Mouse (Mus musculus) cerebral cortex, adult 2 months (tissue): Measurements from ENCODE around the gene Col19a1.

ENCODE experiments used
- WGBS: fragments of 180-500 bp; shearing (Covaris S2); methylation state at CpG from one replicate; pipeline ENCODE4 v1.1.7; 2018; 5-methylcytosine and 5-hydroxymethylcytosine counted together

The Col19a1 gene

DNA sequence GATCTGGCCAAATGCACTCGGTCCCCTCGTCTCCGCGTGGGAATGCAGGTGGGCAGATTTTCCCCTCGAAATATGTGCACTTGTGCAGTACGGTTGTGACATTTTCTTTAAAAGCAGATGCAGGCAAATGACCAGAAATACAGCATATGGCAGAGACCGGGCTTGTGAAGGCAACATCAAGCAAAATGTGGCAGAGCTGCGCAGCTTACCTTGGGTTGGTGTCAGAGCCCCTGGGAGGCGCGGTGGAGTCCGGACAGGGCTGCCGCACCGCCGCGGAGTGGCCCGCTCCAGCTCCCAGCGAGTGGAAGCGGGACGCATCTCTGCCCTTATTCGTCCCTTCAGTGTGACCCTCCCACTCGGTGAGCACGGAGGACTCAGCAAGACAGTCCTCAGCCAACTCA lies at the start of gene Col19a1:
Gene Col19a1, minus strand, starts transcription at position 332 of the 401 bp plus-strand sequence.
- WGBS = 2% methylated on average over 22 of the region's 22 CpGs

DNA sequence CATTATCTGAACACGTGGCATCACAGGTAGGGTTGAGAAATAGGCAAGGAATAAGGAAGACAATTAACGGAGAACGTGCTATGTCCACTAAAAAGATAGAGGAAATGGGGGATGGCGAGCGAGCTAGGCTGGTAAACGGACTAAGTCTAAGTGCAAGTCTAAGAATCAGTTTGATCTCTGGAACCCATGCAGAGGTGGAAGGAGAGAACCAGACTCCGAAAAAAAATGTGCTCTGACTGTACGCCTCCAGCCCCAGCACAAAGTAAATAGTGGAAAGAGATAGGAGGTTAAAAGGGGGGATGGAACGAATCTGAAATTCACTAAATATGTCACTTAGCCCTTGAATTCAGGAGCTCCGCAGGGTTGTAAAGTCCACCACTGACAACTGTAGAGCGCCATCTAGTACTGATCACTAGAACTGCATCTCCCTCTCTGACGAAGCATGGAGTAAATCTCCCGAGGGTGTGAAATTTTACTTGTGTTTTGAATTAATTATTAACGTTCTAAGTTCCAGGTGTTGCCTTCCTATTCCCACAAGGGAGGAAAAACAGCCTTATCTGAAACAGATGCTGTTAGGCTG lies 46.4 kb upstream of the Col19a1 start:
- WGBS = 36% methylated on average over 14 of the region's 14 CpGs

DNA sequence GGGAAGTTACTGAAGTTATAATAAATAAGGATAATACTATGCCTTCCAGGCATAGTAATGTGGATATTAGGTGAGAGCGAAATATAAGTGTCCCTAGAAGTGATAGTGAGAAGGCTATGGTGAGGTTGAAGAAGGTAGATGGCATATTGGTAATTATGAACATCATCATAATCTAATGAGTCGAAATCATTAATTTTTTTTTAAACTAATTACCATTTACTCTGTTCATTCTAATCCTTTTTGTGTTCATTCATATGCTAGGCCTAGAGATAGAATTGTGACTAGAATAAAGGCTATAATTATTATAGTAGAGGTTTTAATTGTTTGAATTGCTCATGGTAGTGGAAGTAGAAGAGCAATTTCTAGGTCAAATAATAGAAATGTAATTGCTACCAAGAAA lies 25.3 kb upstream of the Col19a1 start:
- 0% methylated on average over 2 of the region's 2 CpGs for WGBS

DNA sequence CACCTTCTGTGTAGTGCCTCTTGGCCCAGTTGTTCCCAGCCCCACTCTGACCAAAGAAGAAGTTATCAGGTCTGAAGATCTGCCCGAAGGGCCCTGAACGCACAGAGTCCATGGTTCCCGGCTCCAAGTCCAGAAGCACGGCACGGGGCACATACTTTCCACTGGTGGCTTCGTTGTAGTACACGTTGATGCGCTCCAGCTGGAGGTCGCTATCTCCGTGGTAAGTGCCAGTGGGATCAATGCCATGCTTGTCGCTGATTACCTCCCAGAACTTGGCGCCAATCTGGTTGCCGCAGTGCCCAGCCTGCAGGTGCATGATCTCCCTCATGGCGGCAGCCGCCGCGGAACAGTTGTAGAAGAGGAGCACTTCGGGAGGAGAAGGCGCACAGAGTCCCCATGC lies 7.8 kb upstream of the Col19a1 start:
- WGBS = 98% methylated on average over 19 of the region's 19 CpGs

DNA sequence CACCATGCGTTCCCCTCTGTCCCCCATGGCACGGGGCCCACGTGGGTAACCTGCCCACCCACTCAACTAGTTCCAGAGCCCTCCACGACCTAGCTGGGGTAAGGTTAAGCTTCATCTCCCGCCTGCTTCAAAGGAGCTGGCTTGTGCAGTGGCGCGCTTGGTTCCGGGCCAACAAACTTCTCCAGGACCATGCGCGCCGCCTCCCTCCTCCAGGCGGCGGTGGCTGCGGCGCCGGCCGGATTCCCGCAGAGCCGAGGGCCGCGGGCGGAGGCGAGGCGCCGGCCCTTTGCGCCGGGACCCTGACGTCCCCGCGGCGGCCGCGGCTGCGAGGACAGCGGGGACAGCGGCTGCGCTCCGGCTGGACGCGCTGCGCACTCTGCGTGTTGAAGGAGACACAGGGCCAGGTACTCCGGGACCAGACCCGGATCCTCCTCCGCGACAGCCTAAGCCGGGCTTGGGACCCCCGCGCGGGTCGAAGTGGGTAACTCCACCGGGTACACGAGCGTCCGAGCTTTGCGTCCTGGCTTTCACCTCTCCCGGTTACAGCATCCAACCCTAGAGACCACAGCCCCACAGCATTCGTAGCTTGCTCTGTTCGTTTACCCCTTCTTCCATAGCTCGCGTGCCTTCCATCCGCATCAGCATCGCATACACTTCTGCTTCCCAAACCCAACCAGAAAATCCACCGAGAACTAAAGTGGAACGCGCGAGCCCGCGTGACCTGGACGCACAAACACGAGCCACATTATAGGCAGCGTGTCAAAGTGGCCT lies 717 bp downstream of the Col19a1 start:
- WGBS = under 1% methylated on average over 72 of the region's 72 CpGs

DNA sequence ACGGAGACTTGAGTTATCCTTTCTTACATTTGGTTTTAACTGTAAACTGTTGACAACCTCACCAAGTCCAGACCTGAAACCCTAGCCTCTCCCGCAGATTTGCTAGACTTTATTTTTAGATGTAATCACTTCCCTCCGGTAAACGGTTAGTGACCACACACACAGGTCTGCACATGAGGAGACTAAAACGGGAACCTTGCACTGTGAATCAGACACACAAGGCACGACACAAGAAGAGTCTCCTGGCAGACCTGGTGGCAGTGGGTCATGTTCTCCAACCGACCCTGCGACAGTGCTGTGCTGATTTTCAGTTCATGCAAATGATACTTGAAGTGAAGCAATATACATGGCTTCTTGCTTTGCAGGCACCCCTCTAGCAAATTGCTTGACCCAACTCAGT lies 14.7 kb downstream of the Col19a1 start:
- WGBS = 84% methylated on average over 8 of the region's 8 CpGs

DNA sequence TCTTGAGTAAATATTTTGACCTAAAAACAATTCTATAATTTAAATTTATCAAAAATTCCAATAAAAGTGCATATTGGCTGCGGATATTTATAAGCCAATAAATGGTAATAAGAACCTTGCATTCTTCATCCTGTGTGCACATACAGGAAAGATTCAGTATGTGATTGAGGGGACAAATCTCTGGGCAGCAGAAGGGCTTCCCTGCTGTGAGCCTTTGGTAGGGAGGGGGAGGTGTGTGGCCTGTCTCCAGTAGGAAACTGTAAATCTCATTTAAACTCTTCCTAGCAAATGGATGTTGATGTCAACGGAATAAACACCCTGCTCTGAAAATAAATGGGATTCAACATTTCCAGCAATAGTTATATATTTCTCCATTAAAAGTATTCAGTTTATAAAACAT lies 23.2 kb downstream of the Col19a1 start:
- WGBS = 75% methylated on average over 2 of the region's 2 CpGs

DNA sequence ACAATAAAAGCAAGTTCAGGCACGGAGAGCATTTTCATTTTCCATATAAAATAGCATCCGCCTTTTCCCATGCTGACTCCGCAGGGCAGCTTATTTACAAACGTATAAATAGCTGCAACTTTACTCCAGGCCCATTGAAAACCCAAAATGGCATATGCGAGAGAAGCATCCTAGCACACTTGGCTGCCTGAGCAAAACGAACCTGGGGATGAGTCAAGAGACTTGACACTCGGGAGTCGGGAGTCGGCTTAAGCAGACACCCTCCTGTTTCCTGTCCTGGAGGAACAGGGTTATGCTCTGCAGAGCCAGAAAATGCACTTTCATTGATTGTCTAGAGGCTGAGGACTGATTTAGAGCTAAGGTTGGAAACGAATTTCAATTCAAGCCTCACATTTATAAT lies 29.3 kb downstream of the Col19a1 start:
- 49% methylated on average over 10 of the region's 10 CpGs for WGBS

DNA sequence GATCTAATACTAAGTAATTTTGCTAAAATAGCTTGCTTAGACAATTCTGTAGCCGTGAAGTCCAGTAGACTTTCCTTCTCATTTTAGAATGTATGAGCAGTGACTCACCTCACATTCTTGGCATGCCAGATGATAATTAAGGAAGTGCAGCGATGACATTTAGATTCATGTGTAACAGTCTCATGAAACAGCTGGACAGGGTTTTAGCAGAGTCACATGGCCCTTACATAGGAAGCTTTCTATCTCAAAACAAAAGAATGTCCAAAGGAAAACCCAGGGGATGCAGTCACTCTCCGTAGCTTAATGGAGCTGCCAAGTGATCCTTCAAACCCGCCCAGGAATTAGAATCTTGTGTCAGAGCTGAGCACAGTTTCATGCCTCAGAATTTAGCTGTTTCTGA lies 33.8 kb downstream of the Col19a1 start:
- 37% methylated on average over 4 of the region's 4 CpGs for WGBS

DNA sequence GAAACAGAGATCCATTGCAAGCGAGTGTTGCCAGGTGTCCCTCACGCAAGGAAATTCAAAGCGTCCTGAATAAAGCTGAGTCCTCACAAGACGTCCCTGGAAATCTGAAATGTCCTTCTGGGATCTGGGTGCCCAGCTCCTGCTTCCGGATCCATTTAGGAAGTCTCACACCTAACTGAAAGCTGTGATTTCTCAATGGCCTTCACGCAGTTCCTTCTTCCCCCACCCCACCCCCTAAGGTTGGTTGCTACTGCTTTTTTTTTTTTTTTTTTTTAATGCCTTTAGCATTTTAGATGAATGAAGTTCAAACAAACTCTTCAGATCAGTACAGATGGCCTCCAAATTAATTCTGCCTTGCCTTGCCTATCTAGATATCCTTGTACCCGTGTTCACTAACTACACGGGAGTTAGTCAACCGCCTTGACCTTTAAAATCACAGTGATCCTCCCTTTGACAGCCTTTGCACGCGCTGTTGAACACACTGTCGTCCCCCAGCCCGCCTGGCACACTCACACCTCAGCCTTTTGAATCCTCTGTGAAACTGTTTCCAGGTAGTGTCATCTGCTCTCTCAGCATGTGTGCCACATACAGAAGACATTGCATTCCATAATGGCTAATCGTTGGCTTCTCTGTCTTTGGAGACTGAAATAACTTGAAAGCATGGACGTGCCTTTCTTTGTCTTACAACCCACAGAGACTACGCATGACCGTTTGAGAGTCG lies 36.6 kb downstream of the Col19a1 start:
- 86% methylated on average over 18 of the region's 18 CpGs for whole genome bisulfite sequencing

DNA sequence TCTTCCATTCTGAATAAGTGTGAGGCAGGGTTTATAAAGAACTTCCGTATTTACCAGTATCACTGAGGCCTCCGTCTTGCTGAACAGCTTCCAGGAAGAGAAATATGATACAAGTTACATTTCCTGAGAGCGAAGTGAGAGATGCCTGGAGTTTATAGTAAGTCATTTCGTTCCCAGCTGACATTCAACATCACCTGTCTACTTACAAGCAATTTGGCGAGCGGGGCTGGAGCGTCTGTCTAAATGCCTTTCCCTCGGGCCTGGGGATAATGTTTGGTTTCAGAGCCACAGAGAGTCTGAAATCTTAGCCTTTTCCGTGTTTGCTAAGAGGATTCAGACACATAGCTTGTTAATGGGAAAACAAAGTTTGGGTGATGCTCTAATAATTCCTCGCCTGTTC lies 37.2 kb downstream of the Col19a1 start:
- 72% methylated on average over 10 of the region's 10 CpGs for WGBS

DNA sequence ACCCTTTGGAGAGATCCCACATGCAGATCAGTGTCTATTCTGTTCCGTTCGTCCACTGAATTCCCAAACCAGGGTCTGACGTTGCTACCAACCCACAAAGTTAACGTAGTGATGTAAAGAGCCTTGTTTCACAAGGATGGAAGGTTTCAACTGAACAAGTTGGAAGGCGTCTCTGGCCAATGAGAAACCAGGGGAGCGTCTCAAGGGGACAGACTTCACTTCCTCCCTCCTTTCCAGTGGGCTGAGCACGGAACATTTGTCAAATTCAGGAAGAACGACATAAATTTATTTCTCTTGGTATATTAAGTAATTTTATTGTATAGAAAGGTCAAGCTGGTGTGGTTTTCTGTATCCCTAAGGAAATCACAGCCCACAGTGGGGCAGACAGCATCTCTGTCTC lies 38.2 kb downstream of the Col19a1 start:
- 86% methylated on average over 8 of the region's 8 CpGs for WGBS

DNA sequence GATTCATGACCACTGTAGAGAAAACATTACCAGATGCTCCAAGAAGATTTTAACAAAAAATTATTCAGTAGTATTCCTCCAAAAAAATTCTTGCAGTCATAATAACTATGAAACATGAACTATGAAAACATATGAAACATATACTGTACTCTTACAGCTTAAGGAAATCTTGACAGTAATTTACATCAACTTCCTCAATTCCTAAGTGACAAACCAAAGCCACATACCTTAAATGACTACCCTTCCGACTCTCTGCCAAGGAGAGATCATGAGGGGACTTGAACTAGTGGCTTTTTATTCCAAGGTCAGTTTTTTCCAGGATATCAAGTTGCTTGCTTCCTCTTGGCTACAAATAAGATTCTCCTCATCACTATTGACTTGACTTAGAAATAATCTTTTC lies 39.7 kb downstream of the Col19a1 start:
- 88% methylated on average over 1 of the region's 1 CpGs for WGBS

DNA sequence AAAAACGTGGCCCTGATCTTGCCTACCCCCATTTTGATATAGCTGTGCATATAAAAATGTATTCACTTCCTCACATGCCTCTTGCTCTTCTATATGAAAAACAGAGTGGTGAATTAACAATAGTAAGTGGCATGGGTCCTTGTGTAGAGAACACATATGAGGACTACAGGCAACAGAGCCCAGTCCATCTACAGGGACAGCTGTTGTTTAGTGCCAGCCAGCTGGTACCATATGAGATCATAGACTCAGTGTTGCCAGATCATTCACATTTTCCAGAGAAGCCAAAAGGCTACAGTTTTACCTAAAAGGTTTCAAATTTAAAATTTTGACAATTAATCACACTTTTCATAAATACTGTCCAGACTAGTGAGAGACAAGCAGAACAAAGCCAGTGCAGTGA lies 47.4 kb downstream of the Col19a1 start:
- WGBS = 75% methylated on average over 1 of the region's 1 CpGs

DNA sequence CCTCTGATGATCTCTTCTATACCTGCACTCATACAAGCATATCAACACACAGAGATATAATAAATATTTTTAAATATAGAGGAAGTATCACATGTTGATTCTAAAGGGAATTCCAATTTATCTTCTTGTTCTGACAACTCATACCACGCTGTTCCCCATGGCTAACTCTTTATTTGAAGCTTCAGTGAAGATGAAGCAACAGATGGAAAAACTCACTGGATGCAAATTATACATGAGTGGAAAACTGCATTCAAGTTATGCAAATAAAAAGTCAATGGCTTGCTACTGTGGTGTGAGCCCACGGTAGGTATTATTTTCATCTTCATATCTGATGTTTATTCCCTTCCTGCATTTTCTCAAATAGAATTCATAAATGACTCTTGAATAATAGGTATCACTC lies 60.1 kb downstream of the Col19a1 start:
- WGBS = 66% methylated on average over 2 of the region's 2 CpGs

DNA sequence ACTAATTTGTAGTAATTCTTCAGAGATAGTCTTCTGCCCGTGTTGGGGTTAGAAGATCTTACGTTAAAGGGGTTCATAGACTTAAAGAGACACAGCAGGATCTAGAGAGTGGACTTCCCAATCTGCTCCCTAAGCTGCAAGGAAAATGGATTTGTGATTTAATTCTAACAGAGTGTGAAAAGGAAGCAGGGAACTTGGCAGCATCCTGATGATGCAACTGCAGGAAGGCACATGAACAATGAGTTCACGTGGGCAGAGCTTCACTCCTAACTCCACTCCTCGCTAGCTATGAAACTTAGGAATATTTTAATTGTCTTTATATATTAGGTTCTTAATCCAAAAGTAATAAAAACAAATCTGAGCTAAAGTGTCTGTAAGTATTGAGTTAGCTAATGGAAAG lies 69.8 kb downstream of the Col19a1 start:
- 73% methylated on average over 4 of the region's 4 CpGs for WGBS

DNA sequence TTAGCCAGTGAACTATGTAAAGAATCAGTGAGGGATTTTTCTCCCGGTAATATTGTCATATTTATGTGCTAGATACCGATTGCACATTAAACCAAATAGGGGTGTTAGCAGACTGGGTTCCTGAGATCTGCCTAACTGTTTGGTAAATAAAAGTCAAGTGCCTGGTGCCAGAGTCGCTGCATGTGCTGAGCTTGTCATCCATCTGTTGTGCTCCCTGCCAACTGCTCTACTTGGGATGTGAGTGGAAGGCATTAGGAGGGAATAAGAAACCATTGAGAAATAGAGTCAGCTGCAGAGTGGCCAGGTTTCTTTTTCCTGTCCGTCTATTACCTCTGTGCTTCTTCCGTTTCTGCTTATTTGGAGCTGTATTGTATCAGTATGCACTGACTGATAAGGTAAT lies 71.9 kb downstream of the Col19a1 start:
- 74% methylated on average over 5 of the region's 5 CpGs for WGBS

DNA sequence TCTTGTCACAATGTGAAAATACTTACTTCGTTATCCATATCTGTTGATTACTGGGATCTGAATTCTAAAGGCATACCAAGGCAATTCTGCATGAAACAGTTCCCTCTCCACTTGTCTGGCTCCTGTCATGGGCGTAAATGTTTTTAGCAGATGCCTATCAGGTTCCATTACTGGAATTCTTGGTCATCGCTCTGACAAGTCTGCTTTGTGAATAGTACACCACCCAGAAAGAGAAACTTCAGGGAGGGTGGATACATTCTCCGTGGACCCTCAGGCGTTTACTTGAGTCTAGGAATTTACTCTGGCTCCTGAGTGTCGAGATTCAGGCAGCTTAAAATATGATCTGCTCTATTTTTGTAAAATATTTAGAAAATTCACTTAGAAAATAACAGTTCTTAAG lies 75.7 kb downstream of the Col19a1 start:
- WGBS = 81% methylated on average over 6 of the region's 6 CpGs

DNA sequence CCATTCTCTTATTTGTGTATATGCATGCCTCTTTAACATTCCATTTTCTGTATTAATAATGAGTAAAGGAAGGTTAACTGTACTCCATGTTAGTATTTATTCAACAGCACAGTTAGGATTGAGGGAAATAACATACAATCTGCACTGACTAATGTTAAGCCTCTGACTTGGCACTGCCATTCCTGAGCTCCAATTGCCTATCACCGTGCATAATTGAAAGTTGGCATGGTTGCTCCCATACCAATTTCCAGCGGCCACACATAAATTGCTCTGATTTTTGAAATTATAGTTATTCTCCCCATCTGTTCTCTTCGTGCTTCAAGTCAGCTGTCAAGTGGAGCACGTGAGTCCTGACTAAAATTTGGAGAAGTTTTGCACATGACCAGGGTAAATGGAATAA lies 91.9 kb downstream of the Col19a1 start:
- WGBS = 63% methylated on average over 4 of the region's 4 CpGs

DNA sequence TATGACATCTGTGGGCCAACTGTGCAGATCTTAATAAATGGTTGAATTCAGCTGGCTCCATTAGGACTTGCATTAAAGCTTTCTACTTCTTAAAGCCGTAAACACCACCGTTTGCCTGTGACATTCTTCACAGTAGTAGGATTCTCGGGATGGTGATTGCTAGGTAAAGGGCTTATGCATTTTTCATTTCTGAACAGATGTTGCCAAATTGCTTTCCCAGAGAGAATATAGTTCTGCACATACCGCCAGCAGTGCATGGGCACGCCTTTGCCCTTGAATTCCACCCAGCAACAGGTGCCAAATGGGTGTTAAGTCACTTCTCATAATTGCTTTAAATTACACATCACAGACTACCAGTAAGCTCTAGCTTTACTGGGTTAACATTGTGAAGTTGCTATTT lies 103.1 kb downstream of the Col19a1 start:
- WGBS = 76% methylated on average over 5 of the region's 5 CpGs

DNA sequence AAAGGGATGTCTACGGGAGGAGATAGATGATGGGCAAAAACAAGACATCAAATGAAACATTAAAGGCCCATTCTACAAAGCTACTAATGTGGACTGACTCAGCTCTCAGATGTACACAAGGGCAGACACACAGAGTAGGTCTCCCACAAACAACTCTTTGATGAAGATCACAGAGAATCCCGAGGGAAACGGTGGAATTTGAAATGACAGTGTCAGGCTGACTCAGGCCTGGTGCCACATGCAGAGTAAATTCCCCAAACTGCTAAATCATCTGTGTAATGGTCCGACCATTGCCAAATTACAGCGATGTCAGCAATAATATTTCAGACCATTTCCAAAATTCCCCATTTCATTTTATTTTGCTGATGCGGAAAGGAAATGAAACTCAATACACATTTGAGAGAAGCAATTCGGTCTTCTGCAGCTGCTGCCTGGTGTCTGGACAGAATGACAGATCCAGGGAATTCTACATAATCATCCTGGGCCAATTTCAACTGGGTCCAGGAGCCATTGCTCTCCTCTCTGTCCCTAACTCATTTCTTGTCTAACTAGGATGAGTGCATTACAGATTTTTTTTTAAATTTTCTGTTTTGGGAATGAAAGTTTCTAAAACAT lies 116.1 kb downstream of the Col19a1 start:
- 77% methylated on average over 7 of the region's 7 CpGs for WGBS

DNA sequence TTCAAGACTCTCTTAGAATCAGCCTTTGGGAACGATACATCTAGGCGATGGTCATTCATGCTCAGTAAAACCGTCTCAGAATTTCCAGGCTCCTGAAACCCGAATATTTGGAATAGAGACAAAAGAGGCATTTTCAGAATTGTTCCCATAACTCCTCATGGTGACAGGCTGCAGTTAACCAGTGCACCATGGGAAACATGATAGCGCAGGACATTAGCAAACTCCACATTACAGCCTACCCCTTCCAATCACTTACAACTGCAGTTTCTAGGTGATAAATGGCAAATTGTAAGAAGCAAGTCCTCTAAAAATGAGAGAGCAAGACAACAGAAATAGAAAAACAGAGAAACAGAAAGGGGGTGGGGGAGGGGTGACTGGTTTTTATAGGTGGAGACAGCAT lies 116.6 kb downstream of the Col19a1 start:
- WGBS = 86% methylated on average over 5 of the region's 5 CpGs
